Mouse (Mus musculus) T-helper 17 cell (primary cell): ENCODE data around the gene Atr.

ENCODE experiments used
- in situ Hi-C, 2 experiments: fragments of 300-600 bp; cut with MboI, MseI; formaldehyde crosslinking; loops; 1 replicate in 1 of 2; 2 replicates in 1 of 2; pipeline ENCODE4 v1.15.1; 2025; ENCODE audit warnings: high pct_unique_total_duplicates in 2 of 2

Atr gene

GRCm38 (mm10) chr9:95857414-95858026, at the start of gene Atr:
TSS of gene Atr (plus strand) at chr9:95857597.
- in situ Hi-C loops: loop anchor here in 1 of 2 experiments (5.0 kb wide), 1 partner anchor 530 kb away; no protein-coding TSS in a partner anchor

GRCm38 (mm10) chr9:95809596-95809995, 47.8 kb upstream of the Atr start:
- in situ Hi-C loops: no loop called here

- in situ Hi-C loops: no loop called here
These were observed 45.6 kb upstream of the Atr start for GRCm38 (mm10) chr9:95811817-95812216.

- in situ Hi-C loops: no loop called here
These were observed 43.5 kb upstream of the Atr start for GRCm38 (mm10) chr9:95813721-95814531.

GRCm38 (mm10) chr9:95815015-95815673, 42.3 kb upstream of the Atr start:
- in situ Hi-C loops: no loop called here

GRCm38 (mm10) chr9:95815706-95816105, 41.7 kb upstream of the Atr start:
- in situ Hi-C loops: no loop called here

GRCm38 (mm10) chr9:95822531-95822930, 34.9 kb upstream of the Atr start:
- in situ Hi-C loops: no loop called here

GRCm38 (mm10) chr9:95827565-95827964, 29.8 kb upstream of the Atr start:
- in situ Hi-C loops: no loop called here

- in situ Hi-C loops: no loop called here
These were observed 24.6 kb upstream of the Atr start for GRCm38 (mm10) chr9:95832758-95833157.

- in situ Hi-C loops: no loop called here
These were observed 22.6 kb upstream of the Atr start for GRCm38 (mm10) chr9:95834799-95835198.

GRCm38 (mm10) chr9:95835741-95836140, 21.7 kb upstream of the Atr start:
- in situ Hi-C loops: no loop called here

GRCm38 (mm10) chr9:95839424-95839823, 18.0 kb upstream of the Atr start:
- in situ Hi-C loops: no loop called here

GRCm38 (mm10) chr9:95844825-95845460, 12.5 kb upstream of the Atr start, which contains the start of gene Pls1:
TSS of gene Pls1 (minus strand) at chr9:95845311.
- in situ Hi-C loops: loop anchor here (5.0 to 10.0 kb wide), 2 partner anchors 98 to 330 kb away; partner anchors contain the start of gene U2surp (in 1 of the 2)

- in situ Hi-C loops: loop anchor here in 1 of 2 experiments (10.0 kb wide), 1 partner anchor 331 kb away; the partner anchor contains the start of gene U2surp
These were observed 11.7 kb upstream of the Atr start for GRCm38 (mm10) chr9:95845711-95846110.

GRCm38 (mm10) chr9:95851671-95852070, 5.7 kb upstream of the Atr start:
- in situ Hi-C loops: loop anchor here in 1 of 2 experiments (5.0 kb wide), 1 partner anchor 319 kb away; no protein-coding TSS in a partner anchor

GRCm38 (mm10) chr9:95852896-95853295, 4.5 kb upstream of the Atr start:
- in situ Hi-C loops: loop anchor here in 1 of 2 experiments (5.0 kb wide), 1 partner anchor 321 kb away; no protein-coding TSS in a partner anchor

GRCm38 (mm10) chr9:95854891-95855290, 2.5 kb upstream of the Atr start:
- in situ Hi-C loops: loop anchor here in 1 of 2 experiments (5.0 kb wide), 2 partner anchors 323 to 528 kb away; no protein-coding TSS in a partner anchor

GRCm38 (mm10) chr9:95856004-95856403, 1.4 kb upstream of the Atr start:
- in situ Hi-C loops: loop anchor here in 1 of 2 experiments (5.0 kb wide), 1 partner anchor 529 kb away; no protein-coding TSS in a partner anchor

GRCm38 (mm10) chr9:95858027-95858570, 702 bp downstream of the Atr start:
- in situ Hi-C loops: loop anchor here in 1 of 2 experiments (5.0 kb wide), 1 partner anchor 531 kb away; no protein-coding TSS in a partner anchor

GRCm38 (mm10) chr9:95878246-95878645, 20.8 kb downstream of the Atr start:
- in situ Hi-C loops: no loop called here

- in situ Hi-C loops: no loop called here
These were observed 25.4 kb downstream of the Atr start for GRCm38 (mm10) chr9:95882751-95883150.
